Mouse (Mus musculus): ENCODE results near the gene Jund.

- TF ChIP-seq EP300 (IDR thresholded peaks at IDR 0.05; ENCODE audit: low read depth) (no peak), CTCF (IDR thresholded peaks at IDR 0.05; ENCODE audit: low read depth) (no peak)
Observed at GRCm38 (mm10) chr8:70703287-70703686, 4.5 kb downstream of the Jund start, which contains the start of gene Iqcn.
